Comparison of ENCODE assay signal across 8 mouse cellular contexts in the genomic region with DNA sequence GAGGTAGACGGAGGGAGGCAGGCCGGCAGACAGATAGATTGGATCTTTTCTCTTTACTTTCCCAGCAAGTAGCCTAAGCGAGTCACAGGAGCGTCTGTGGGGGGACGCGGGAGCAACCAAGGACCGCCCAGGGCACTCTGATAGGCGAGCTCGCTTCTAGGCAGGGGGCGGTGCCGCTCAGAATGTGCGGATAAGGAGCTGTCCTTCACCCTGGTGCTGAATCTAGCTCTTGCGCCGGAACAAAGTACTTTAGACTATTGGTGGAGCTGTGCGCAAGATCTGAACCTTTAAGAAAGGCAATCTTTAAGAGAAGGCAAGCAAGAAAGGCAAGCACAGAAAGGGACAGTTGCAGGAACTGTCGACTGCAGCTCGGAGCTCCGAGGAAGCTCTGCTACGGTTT. TPM values are rescaled to one million over a fixed set of nuclear protein-coding genes. Genes with fewer than 3 reads are reported as not detected.
DNase-seq lines count a peak whose midpoint lies in the region; ATAC-seq and TF ChIP-seq lines count a peak whose summit lies in the region.

No protein-coding gene starts in this region.

- under 1% methylated on average over 19 of the region's 19 CpGs for WGBS in kidney, embryonic 15.5 days
- 1% methylated on average over 19 of the region's 19 CpGs for WGBS in limb, embryonic 14.5 days
- under 1% methylated on average over 19 of the region's 19 CpGs for WGBS in neural tube, embryonic 14.5 days

- 0 out of 2 replicates have a peak overlapping the region, but pooled peaks have one; percentile 36 for H3K4me2 ChIP-seq in kidney, embryonic 15.5 days
- H3K4me2 ChIP-seq in limb, embryonic 14.5 days (replicated peaks; ENCODE audit: low read depth, low read length, severe bottlenecking) = no peak overlapping the region
- H3K4me2 ChIP-seq in neural tube, embryonic 14.5 days (ENCODE audit: low read depth, low read length) = peak overlapping the region; percentile 45

- H3K4me1 ChIP-seq in megakaryocyte, embryonic 14.5 days = no peaks in the 10 kb centered on the region
- H3K4me1 ChIP-seq in kidney, embryonic 15.5 days = no peaks in the 10 kb centered on the region
- no peaks in the 10 kb centered on the region for H3K4me1 ChIP-seq in limb, embryonic 14.5 days (ENCODE audit: control insufficient read depth, insufficient read depth, low read length)
- no peaks in the 10 kb centered on the region for H3K4me1 ChIP-seq in neural tube, embryonic 14.5 days (ENCODE audit: control insufficient read depth, insufficient read depth, low read length)

- peak overlapping the region; percentile 21 for H3K4me3 ChIP-seq in megakaryocyte, embryonic 14.5 days (replicated peaks)
- no peak overlapping the region for H3K4me3 ChIP-seq in kidney, embryonic 15.5 days (replicated peaks)
- H3K4me3 ChIP-seq in limb, embryonic 14.5 days (replicated peaks; ENCODE audit: low read length) = no peak overlapping the region
- H3K4me3 ChIP-seq in neural tube, embryonic 14.5 days (ENCODE audit: low read depth, low read length) = peak overlapping the region; percentile 33

- no peak overlapping the region for H3K9ac ChIP-seq in kidney, embryonic 15.5 days
- H3K9ac ChIP-seq in limb, embryonic 14.5 days (ENCODE audit: low read depth, low read length, severe bottlenecking) = no peak overlapping the region
- H3K9ac ChIP-seq in neural tube, embryonic 14.5 days (replicated peaks; ENCODE audit: low read depth, low read length) = peak overlapping the region; percentile 22; the same call in 1 of the 2 replicates

- no peaks in the 10 kb centered on the region for H3K9me3 ChIP-seq in megakaryocyte, embryonic 14.5 days
- H3K9me3 ChIP-seq in kidney, embryonic 15.5 days (replicated peaks) = no peaks in the 10 kb centered on the region
- H3K9me3 ChIP-seq in limb, embryonic 14.5 days (ENCODE audit: control insufficient read depth, low read length) = no peaks in the 10 kb centered on the region
- H3K9me3 ChIP-seq in neural tube, embryonic 14.5 days (ENCODE audit: control insufficient read depth, low read length) = no peaks in the 10 kb centered on the region

- no peak for TF ChIP-seq POLR2A in limb, embryonic 14.5 days (IDR thresholded peaks at IDR 0.05; ENCODE audit: borderline replicate concordance, extremely low read depth, insufficient read depth, insufficient read length)

- H3K36me3 ChIP-seq in megakaryocyte, embryonic 14.5 days (replicated peaks; ENCODE audit: low read length) = no peaks in the 10 kb centered on the region
- H3K36me3 ChIP-seq in kidney, embryonic 15.5 days = no peaks in the 10 kb centered on the region
- no peaks in the 10 kb centered on the region for H3K36me3 ChIP-seq in limb, embryonic 14.5 days (ENCODE audit: control insufficient read depth, insufficient read depth, low read length)
- no peaks in the 10 kb centered on the region for H3K36me3 ChIP-seq in neural tube, embryonic 14.5 days (ENCODE audit: control insufficient read depth, insufficient read depth, low read length)

- H3K27me3 ChIP-seq in megakaryocyte, embryonic 14.5 days (replicated peaks) = no peaks in the 10 kb centered on the region
- no peaks in the 10 kb centered on the region for H3K27me3 ChIP-seq in kidney, embryonic 15.5 days
- H3K27me3 ChIP-seq in limb, embryonic 14.5 days (ENCODE audit: control insufficient read depth, insufficient read depth, low read length) = no peaks in the 10 kb centered on the region
- no peaks in the 10 kb centered on the region for H3K27me3 ChIP-seq in neural tube, embryonic 14.5 days (ENCODE audit: control insufficient read depth, insufficient read depth, low read length)

- no peak overlapping the region for H3K27ac ChIP-seq in kidney, embryonic 15.5 days
- H3K27ac ChIP-seq in limb, embryonic 14.5 days (replicated peaks; ENCODE audit: low read depth, low read length) = no peak overlapping the region
- H3K27ac ChIP-seq in neural tube, embryonic 14.5 days (ENCODE audit: low read depth, low read length) = 0 out of 2 replicates have a peak overlapping the region, but pooled peaks have one; percentile 10

- DNase-seq in cerebellum, postnatal 36 days = peak; percentile 7 to 11
- peak; percentile 62 to 73 for DNase-seq in frontal cortex, postnatal 36 days (ENCODE audit: low spot score in 2 of 2)
- DNase-seq in limb, embryonic 14.5 days (ENCODE audit: low spot score) = peak; percentile 91

- no peak for ATAC-seq in megakaryocyte, adult 5-6 weeks (ENCODE audit: poor library complexity, severe bottlenecking)
- peak; percentile 99 for ATAC-seq in kidney, embryonic 15.5 days (replicated peaks; ENCODE audit: low FRiP score)
- ATAC-seq in limb, embryonic 14.5 days (ENCODE audit: low FRiP score, low read depth) = peak; percentile 72; the same call in 1 of the 2 replicates
- peak; percentile 95 for ATAC-seq in neural tube, embryonic 14.5 days (ENCODE audit: low read depth)
- ATAC-seq in monocyte, adult 5-6 weeks (replicated peaks; ENCODE audit: insufficient number of reproducible peaks, low FRiP score, low TSS enrichment, poor library complexity, severe bottlenecking) = no peak

RNA-seq across cellular contexts. Expression of a gene that starts 0.4 kb away (rescaled TPM):
- polyA plus RNA-seq in megakaryocyte, embryonic 14.5 days (2012; ENCODE audit: insufficient read depth, low replicate concordance) = not detected in 2 replicates
- total RNA-seq in megakaryocyte, adult 5-6 weeks (2015) = not detected in 2 replicates
- not detected in 2 replicates for total RNA-seq in megakaryocyte, adult 5-6 weeks (2017)
- not detected in 2 replicates for polyA plus RNA-seq in kidney, embryonic 15.5 days (2015; fragmentation: Nextera tagmentation; extraction: Ambion mirVana)
- 0.03 TPM in 1 of 2 replicates, not detected in the other for polyA plus RNA-seq in limb, embryonic 14.5 days (2012; rRNA removed)
- polyA plus RNA-seq in limb, embryonic 14.5 days (2014; fragmentation: Nextera tagmentation; extraction: Ambion mirVana) = not detected in 2 replicates
- polyA plus RNA-seq in neural tube, embryonic 14.5 days (2014; fragmentation: Nextera tagmentation; extraction: Ambion mirVana) = 4.0 and 6.0 TPM in 2 replicates
- total RNA-seq in monocyte, adult 5-6 weeks (2017) = not detected in 3 replicates

Comparison
In these comparisons a context has a peak if more than half of its experiments do, and no peak if none do; other contexts are left out.
1. H3K4me3 ChIP-seq: peak in megakaryocyte, embryonic 14.5 days (single experiment) and neural tube, embryonic 14.5 days (single experiment); none in kidney, embryonic 15.5 days (single experiment) and limb, embryonic 14.5 days (single experiment).
2. ATAC-seq: peak in kidney, embryonic 15.5 days (single experiment), limb, embryonic 14.5 days (single experiment) and neural tube, embryonic 14.5 days (single experiment); none in megakaryocyte, adult 5-6 weeks (single experiment) and monocyte, adult 5-6 weeks (single experiment).
3. DNase-seq: peak in every context shown above with its lines; median percentile 91 in limb, embryonic 14.5 days; 68 in frontal cortex, postnatal 36 days; 9 in cerebellum, postnatal 36 days.